Mouse (Mus musculus) gastrocnemius, postnatal 25 days (tissue): ENCODE data around the gene Camk2d. TPM values are rescaled to one million over a fixed set of nuclear protein-coding genes. Genes with fewer than 3 reads are reported as not detected.

Source experiments
- DNase-seq: peaks from one replicate; pipeline ENCODE4 v3.0.0; 2022
- long read RNA-seq, 2 experiments: library from polyadenylated mRNA; stranded (forward); transcript quantifications; one replicate each; pipeline ENCODE4 v2.0.0; 2021
- total RNA-seq, 2 experiments: library from RNA; stranded (reverse); gene quantifications; 1 replicate in 1 of 2; 2 replicates in 1 of 2; pipeline ENCODE4 v1.2.3; 2021

Camk2d gene
- 10 to 100 TPM; 51.7 to 64.2 TPM for total RNA-seq
- long read RNA-seq, experiment 1, full-length matches to known transcripts: 4 of 37 reads
- long read RNA-seq, experiment 1, partial matches to known transcripts: 9 of 37 reads
- long read RNA-seq, experiment 1, other reads (novel, unspliced or antisense): 24 of 37 reads
- long read RNA-seq, experiment 2, full-length matches to known transcripts: 8 of 42 reads
- long read RNA-seq, experiment 2, partial matches to known transcripts: 8 of 42 reads
- long read RNA-seq, experiment 2, other reads (novel, unspliced or antisense): 26 of 42 reads

GRCm38 (mm10) chr3:126596086-126596485, at the start of gene Camk2d:
TSS of gene Camk2d (plus strand) at chr3:126596302.
- DNase-seq: peak; percentile 94

- no peak for DNase-seq
Measured at GRCm38 (mm10) chr3:126547941-126548340, 48.2 kb upstream of the Camk2d start.

- no peak for DNase-seq
Measured at GRCm38 (mm10) chr3:126563646-126564045, 32.5 kb upstream of the Camk2d start.

GRCm38 (mm10) chr3:126570628-126571027, 25.5 kb upstream of the Camk2d start:
- DNase-seq: no peak

GRCm38 (mm10) chr3:126572915-126573314, 23.2 kb upstream of the Camk2d start:
- no peak for DNase-seq

- no peak for DNase-seq
Measured at GRCm38 (mm10) chr3:126575927-126576326, 20.2 kb upstream of the Camk2d start.

- no peak for DNase-seq
Measured at GRCm38 (mm10) chr3:126586134-126586533, 10.0 kb upstream of the Camk2d start.

- peak; percentile 46 for DNase-seq
Measured at GRCm38 (mm10) chr3:126587477-126587876, 8.6 kb upstream of the Camk2d start.

GRCm38 (mm10) chr3:126589556-126589955, 6.5 kb upstream of the Camk2d start:
- no peak for DNase-seq

- no peak for DNase-seq
Measured at GRCm38 (mm10) chr3:126595456-126595855, 646 bp upstream of the Camk2d start.

- peak; percentile 90 for DNase-seq
Measured at GRCm38 (mm10) chr3:126596491-126597160, 524 bp downstream of the Camk2d start.

- peak; percentile 83 for DNase-seq
Measured at GRCm38 (mm10) chr3:126597161-126597595, 1.1 kb downstream of the Camk2d start.

GRCm38 (mm10) chr3:126597596-126598328, 1.7 kb downstream of the Camk2d start:
- DNase-seq: no peak

- no peak for DNase-seq
Measured at GRCm38 (mm10) chr3:126598329-126598676, 2.2 kb downstream of the Camk2d start.

GRCm38 (mm10) chr3:126598881-126599280, 2.8 kb downstream of the Camk2d start:
- no peak for DNase-seq

GRCm38 (mm10) chr3:126599335-126599734, 3.2 kb downstream of the Camk2d start:
- DNase-seq: no peak

- DNase-seq: no peak
Measured at GRCm38 (mm10) chr3:126599936-126600335, 3.8 kb downstream of the Camk2d start.

GRCm38 (mm10) chr3:126602772-126603171, 6.7 kb downstream of the Camk2d start:
- DNase-seq: no peak

- no peak for DNase-seq
Measured at GRCm38 (mm10) chr3:126604656-126605434, 8.7 kb downstream of the Camk2d start.

- no peak for DNase-seq
Measured at GRCm38 (mm10) chr3:126609310-126609709, 13.2 kb downstream of the Camk2d start.

GRCm38 (mm10) chr3:126609795-126610451, 13.8 kb downstream of the Camk2d start:
- no peak for DNase-seq

GRCm38 (mm10) chr3:126611624-126612023, 15.5 kb downstream of the Camk2d start:
- no peak for DNase-seq
